Mouse (Mus musculus) cortical plate, adult 2 months (tissue): ENCODE data around the gene Gsdme. TPM values are rescaled to one million over a fixed set of nuclear protein-coding genes. Genes with fewer than 3 reads are reported as not detected.
A peak's percentile ranks its signal among the peaks of the same experiment; 100 is the strongest.

Source experiments
- H3K27ac ChIP-seq: fragments of 200-500 bp; 2 replicates; pipeline ENCODE4 v1.5.1; 2012; ENCODE audit warnings: low read length, control low read depth, inconsistent platforms; ENCODE audit not compliant: insufficient read depth
- H3K4me1 ChIP-seq: fragments of 200-500 bp; 2 replicates; pipeline ENCODE4 v1.6.1; 2011; ENCODE audit warnings: low read length; ENCODE audit not compliant: control insufficient read depth, insufficient read depth
- H3K4me3 ChIP-seq: fragments of 200-500 bp; 2 replicates; pipeline ENCODE4 v1.5.1; 2011; ENCODE audit warnings: mild to moderate bottlenecking, low read length, control low read depth; ENCODE audit not compliant: insufficient read depth
- CTCF ChIP-seq: fragments of 200-500 bp; IDR thresholded peaks from 2 replicates; pipeline ENCODE4 v1.5.1; 2011; ENCODE audit warnings: mild to moderate bottlenecking, control low read depth, low read length; ENCODE audit not compliant: insufficient read depth; ENCODE audit errors: extremely low read depth
- POLR2A ChIP-seq: fragments of 200-500 bp; IDR thresholded peaks from 2 replicates; pipeline ENCODE4 v1.6.1; 2011; ENCODE audit warnings: mild to moderate bottlenecking, low read length, control low read depth; ENCODE audit not compliant: insufficient read depth; ENCODE audit errors: extremely low read depth
- polyA plus RNA-seq: library from polyadenylated mRNA; depleted of rRNA; stranded (reverse); fragments of >200 nt; gene quantifications from 2 replicates; pipeline ENCODE4 v1.2.3, GENCODE M21; 2012

Gsdme gene
- polyA plus RNA-seq, 1 experiment: 13.7 TPM

GRCm38 (mm10) chr6:50294128-50294527, 30.5 kb upstream of the Gsdme start:
- Histone ChIP-seq H3K4me1 (no peaks in the 10 kb centered on the region), H3K4me3 (no peak overlapping the region), H3K27ac (no peak overlapping the region)
- TF ChIP-seq CTCF (peak; percentile 85), POLR2A (no peak)

- Histone ChIP-seq H3K4me3 (no peak overlapping the region), H3K27ac (no peak overlapping the region), H3K4me1 (no peaks in the 10 kb centered on the region)
- no peak for TF ChIP-seq POLR2A
These were observed 28.0 kb upstream of the Gsdme start for GRCm38 (mm10) chr6:50291650-50292049.

GRCm38 (mm10) chr6:50286881-50287280, 23.2 kb upstream of the Gsdme start:
- Histone ChIP-seq H3K4me1 (no peaks in the 10 kb centered on the region), H3K27ac (no peak overlapping the region), H3K4me3 (no peak overlapping the region)
- TF ChIP-seq POLR2A (no peak), CTCF (no peak)

GRCm38 (mm10) chr6:50279642-50280041, 16.0 kb upstream of the Gsdme start:
- no peak for TF ChIP-seq POLR2A
- no peak for TF ChIP-seq CTCF
- H3K27ac ChIP-seq: no peak overlapping the region
- no peaks in the 10 kb centered on the region for H3K4me1 ChIP-seq
- H3K4me3 ChIP-seq: no peak overlapping the region

GRCm38 (mm10) chr6:50273947-50274346, 10.3 kb upstream of the Gsdme start:
- Histone ChIP-seq H3K27ac (no peak overlapping the region), H3K4me3 (no peak overlapping the region), H3K4me1 (no peaks in the 10 kb centered on the region)
- TF ChIP-seq POLR2A (no peak), CTCF (no peak)

- H3K4me1 ChIP-seq: no peaks in the 10 kb centered on the region
- no peak overlapping the region for H3K4me3 ChIP-seq
- TF ChIP-seq POLR2A: no peak
- no peak for TF ChIP-seq CTCF
- H3K27ac ChIP-seq: no peak overlapping the region
These were observed 9.8 kb upstream of the Gsdme start for GRCm38 (mm10) chr6:50273416-50273815.

GRCm38 (mm10) chr6:50262310-50262709, 1.4 kb downstream of the Gsdme start:
- H3K27ac ChIP-seq: no peak overlapping the region
- H3K4me3 ChIP-seq: peak overlapping the region; percentile 86
- H3K4me1 ChIP-seq: peaks cover 8% of the 10 kb centered on the region; the same call in 1 of the 2 replicates
- TF ChIP-seq POLR2A (no peak), CTCF (no peak)

- H3K27ac ChIP-seq: 0 out of 2 replicates have a peak overlapping the region, but pooled peaks have one; percentile 2
- TF ChIP-seq POLR2A (no peak), CTCF (no peak)
- H3K4me1 ChIP-seq: peaks cover 8% of the 10 kb centered on the region; the same call in 1 of the 2 replicates
- peak overlapping the region; percentile 86 for H3K4me3 ChIP-seq
These were observed 1.8 kb downstream of the Gsdme start for GRCm38 (mm10) chr6:50261922-50262261.

- Histone ChIP-seq H3K27ac (peak overlapping the region; percentile 48), H3K4me1 (peaks cover 8% of the 10 kb centered on the region; the same call in 1 of the 2 replicates), H3K4me3 (peak overlapping the region; percentile 86)
- no peak for TF ChIP-seq CTCF
- TF ChIP-seq POLR2A: peak; percentile 75; the same call in 1 of the 2 replicates
These were observed 2.3 kb downstream of the Gsdme start for GRCm38 (mm10) chr6:50261201-50261921.

GRCm38 (mm10) chr6:50255356-50255755, 8.3 kb downstream of the Gsdme start:
- no peak overlapping the region for H3K4me3 ChIP-seq
- no peak overlapping the region for H3K27ac ChIP-seq
- TF ChIP-seq POLR2A (no peak), CTCF (no peak)
- H3K4me1 ChIP-seq: 0 out of 2 replicates have a peak, but pooled peaks cover 2% of the 10 kb centered on the region

GRCm38 (mm10) chr6:50254723-50255184, 8.9 kb downstream of the Gsdme start:
- no peak for TF ChIP-seq CTCF
- no peak for TF ChIP-seq POLR2A
- Histone ChIP-seq H3K27ac (no peak overlapping the region), H3K4me3 (no peak overlapping the region), H3K4me1 (no peaks in the 10 kb centered on the region)
